Mouse (Mus musculus): ENCODE results near the gene Galnt17. TPM values are rescaled to one million over a fixed set of nuclear protein-coding genes. Genes with fewer than 3 reads are reported as not detected.

Galnt17 gene
- polyA plus RNA-seq (2012; ENCODE audit: insufficient read depth, insufficient read length, missing spikeins), result 0.44 and 0.46 TPM in 2 replicates

GRCm38 (mm10) chr5:131308397-131308796 is at the start of gene Galnt17:
Gene Galnt17, minus strand, starts transcription at chr5:131308497.
- H3K4me3 ChIP-seq (ENCODE audit: insufficient read depth, low read depth, low read length), result peak within 1 kb of the TSS; percentile 54
- H3K27ac ChIP-seq (replicated peaks; ENCODE audit: low read depth, low read length), result no peak within 1 kb of the TSS
- no peaks in the 10 kb centered on the region for H3K4me1 ChIP-seq (ENCODE audit: control insufficient read depth, insufficient read depth, insufficient read length, low read length)

GRCm38 (mm10) chr5:131334536-131334935 is 26.2 kb upstream of the Galnt17 start:
- no peaks in the 10 kb centered on the region for H3K4me1 ChIP-seq (ENCODE audit: control insufficient read depth, insufficient read depth, insufficient read length, low read length)
- H3K27ac ChIP-seq (replicated peaks; ENCODE audit: low read depth, low read length), result no peak overlapping the region

GRCm38 (mm10) chr5:131321286-131321685 is 13.0 kb upstream of the Galnt17 start:
- Histone ChIP-seq H3K4me3 (ENCODE audit: insufficient read depth, low read depth, low read length) (no peak overlapping the region), H3K4me1 (ENCODE audit: control insufficient read depth, insufficient read depth, insufficient read length, low read length) (no peaks in the 10 kb centered on the region), H3K27ac (replicated peaks; ENCODE audit: low read depth, low read length) (no peak overlapping the region)

More at GRCm38 (mm10) chr5:131334536-131334935, 26.2 kb upstream of the Galnt17 start:
- H3K4me3 ChIP-seq (ENCODE audit: insufficient read depth, low read depth, low read length), result no peak overlapping the region

GRCm38 (mm10) chr5:131319605-131320004 is 11.3 kb upstream of the Galnt17 start:
- Histone ChIP-seq H3K27ac (replicated peaks; ENCODE audit: low read depth, low read length) (no peak overlapping the region), H3K4me3 (ENCODE audit: insufficient read depth, low read depth, low read length) (no peak overlapping the region), H3K4me1 (ENCODE audit: control insufficient read depth, insufficient read depth, insufficient read length, low read length) (no peaks in the 10 kb centered on the region)

- H3K4me1 ChIP-seq (ENCODE audit: control insufficient read depth, insufficient read depth, insufficient read length, low read length), result no peaks in the 10 kb centered on the region
- H3K4me3 ChIP-seq (ENCODE audit: insufficient read depth, low read depth, low read length), result no peak overlapping the region
- no peak overlapping the region for H3K27ac ChIP-seq (replicated peaks; ENCODE audit: low read depth, low read length)
Observed at GRCm38 (mm10) chr5:131319141-131319540, 10.8 kb upstream of the Galnt17 start.

- H3K4me3 ChIP-seq (ENCODE audit: insufficient read depth, low read depth, low read length), result no peak overlapping the region
- no peaks in the 10 kb centered on the region for H3K4me1 ChIP-seq (ENCODE audit: control insufficient read depth, insufficient read depth, insufficient read length, low read length)
- H3K27ac ChIP-seq (replicated peaks; ENCODE audit: low read depth, low read length), result no peak overlapping the region
Observed at GRCm38 (mm10) chr5:131315016-131315415, 6.7 kb upstream of the Galnt17 start.

GRCm38 (mm10) chr5:131307656-131308151 is 593 bp downstream of the Galnt17 start:
- H3K4me1 ChIP-seq (ENCODE audit: control insufficient read depth, insufficient read depth, insufficient read length, low read length), result no peaks in the 10 kb centered on the region
- H3K4me3 ChIP-seq (ENCODE audit: insufficient read depth, low read depth, low read length), result peak overlapping the region; percentile 54
- no peak overlapping the region for H3K27ac ChIP-seq (replicated peaks; ENCODE audit: low read depth, low read length)

GRCm38 (mm10) chr5:131306908-131307655 is 1.2 kb downstream of the Galnt17 start:
- peak overlapping the region; percentile 54 for H3K4me3 ChIP-seq (ENCODE audit: insufficient read depth, low read depth, low read length)
- no peak overlapping the region for H3K27ac ChIP-seq (replicated peaks; ENCODE audit: low read depth, low read length)
- no peaks in the 10 kb centered on the region for H3K4me1 ChIP-seq (ENCODE audit: control insufficient read depth, insufficient read depth, insufficient read length, low read length)

- Histone ChIP-seq H3K27ac (replicated peaks; ENCODE audit: low read depth, low read length) (no peak overlapping the region), H3K4me1 (ENCODE audit: control insufficient read depth, insufficient read depth, insufficient read length, low read length) (no peaks in the 10 kb centered on the region), H3K4me3 (ENCODE audit: insufficient read depth, low read depth, low read length) (peak overlapping the region; percentile 54)
Observed at GRCm38 (mm10) chr5:131306321-131306907, 1.9 kb downstream of the Galnt17 start.

GRCm38 (mm10) chr5:131305223-131305622 is 3.1 kb downstream of the Galnt17 start:
- H3K27ac ChIP-seq (replicated peaks; ENCODE audit: low read depth, low read length), result no peak overlapping the region
- H3K4me3 ChIP-seq (ENCODE audit: insufficient read depth, low read depth, low read length), result no peak overlapping the region; the same call in 1 of the 2 replicates
- no peaks in the 10 kb centered on the region for H3K4me1 ChIP-seq (ENCODE audit: control insufficient read depth, insufficient read depth, insufficient read length, low read length)

- Histone ChIP-seq H3K4me1 (ENCODE audit: control insufficient read depth, insufficient read depth, insufficient read length, low read length) (no peaks in the 10 kb centered on the region), H3K4me3 (ENCODE audit: insufficient read depth, low read depth, low read length) (no peak overlapping the region), H3K27ac (replicated peaks; ENCODE audit: low read depth, low read length) (no peak overlapping the region)
Observed at GRCm38 (mm10) chr5:131301526-131301925, 6.8 kb downstream of the Galnt17 start.

GRCm38 (mm10) chr5:131293726-131294449 is 14.4 kb downstream of the Galnt17 start:
- Histone ChIP-seq H3K4me3 (ENCODE audit: insufficient read depth, low read depth, low read length) (no peak overlapping the region), H3K27ac (replicated peaks; ENCODE audit: low read depth, low read length) (no peak overlapping the region), H3K4me1 (ENCODE audit: control insufficient read depth, insufficient read depth, insufficient read length, low read length) (no peaks in the 10 kb centered on the region)

GRCm38 (mm10) chr5:131287091-131287490 is 21.2 kb downstream of the Galnt17 start:
- Histone ChIP-seq H3K27ac (replicated peaks; ENCODE audit: low read depth, low read length) (no peak overlapping the region), H3K4me3 (ENCODE audit: insufficient read depth, low read depth, low read length) (no peak overlapping the region), H3K4me1 (ENCODE audit: control insufficient read depth, insufficient read depth, insufficient read length, low read length) (no peaks in the 10 kb centered on the region)

- Histone ChIP-seq H3K27ac (replicated peaks; ENCODE audit: low read depth, low read length) (no peak overlapping the region), H3K4me3 (ENCODE audit: insufficient read depth, low read depth, low read length) (no peak overlapping the region), H3K4me1 (ENCODE audit: control insufficient read depth, insufficient read depth, insufficient read length, low read length) (no peaks in the 10 kb centered on the region)
Observed at GRCm38 (mm10) chr5:131286680-131287079, 21.6 kb downstream of the Galnt17 start.

GRCm38 (mm10) chr5:131280349-131280748 is 27.9 kb downstream of the Galnt17 start:
- H3K4me3 ChIP-seq (ENCODE audit: insufficient read depth, low read depth, low read length), result no peak overlapping the region
- H3K4me1 ChIP-seq (ENCODE audit: control insufficient read depth, insufficient read depth, insufficient read length, low read length), result no peaks in the 10 kb centered on the region
- H3K27ac ChIP-seq (replicated peaks; ENCODE audit: low read depth, low read length), result no peak overlapping the region

All from brown adipose tissue, adult 24 weeks (tissue).